Mouse (Mus musculus): ENCODE data around the gene Samd9l. TPM values are rescaled to one million over a fixed set of nuclear protein-coding genes. Genes with fewer than 3 reads are reported as not detected.
A peak's percentile ranks its signal among the peaks of the same experiment; 100 is the strongest.
"Not testable (repeated sequence)": the region's sequence is repeated elsewhere in the genome, so short reads cannot be mapped to it uniquely, and the experiment has no call there.

Samd9l gene
- polyA plus RNA-seq, 1 experiment from 2014 or later = 1.1 TPM

DNA sequence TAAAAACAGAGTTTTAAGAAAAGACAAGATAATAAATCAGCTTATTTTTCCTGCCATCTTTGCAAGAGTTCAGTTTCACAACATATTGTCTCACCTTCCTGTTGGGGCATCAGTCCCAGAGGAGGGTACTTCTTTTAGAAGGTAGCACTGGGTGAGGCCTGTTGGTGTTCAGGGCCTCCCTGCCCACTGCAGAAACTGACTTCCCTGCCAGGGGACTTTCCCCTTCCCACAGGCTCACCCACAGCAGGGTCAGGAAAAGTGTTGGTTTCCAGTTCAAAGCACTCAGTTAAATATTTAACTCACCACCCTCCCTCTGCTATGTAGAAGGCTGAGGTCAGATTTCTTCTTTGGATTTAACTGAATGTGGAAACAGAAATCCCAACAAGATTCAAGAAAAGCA is 14.6 kb downstream of the Samd9l start:
- H3K9ac ChIP-seq (replicated peaks); H3K9me3 ChIP-seq; H3K27ac ChIP-seq (replicated peaks); H3K27me3 ChIP-seq; H3K4me2 ChIP-seq (replicated peaks); ATAC-seq (ENCODE audit: low FRiP score, low read depth); H3K36me3 ChIP-seq; H3K4me3 ChIP-seq; H3K4me1 ChIP-seq: not testable (repeated sequence)

DNA sequence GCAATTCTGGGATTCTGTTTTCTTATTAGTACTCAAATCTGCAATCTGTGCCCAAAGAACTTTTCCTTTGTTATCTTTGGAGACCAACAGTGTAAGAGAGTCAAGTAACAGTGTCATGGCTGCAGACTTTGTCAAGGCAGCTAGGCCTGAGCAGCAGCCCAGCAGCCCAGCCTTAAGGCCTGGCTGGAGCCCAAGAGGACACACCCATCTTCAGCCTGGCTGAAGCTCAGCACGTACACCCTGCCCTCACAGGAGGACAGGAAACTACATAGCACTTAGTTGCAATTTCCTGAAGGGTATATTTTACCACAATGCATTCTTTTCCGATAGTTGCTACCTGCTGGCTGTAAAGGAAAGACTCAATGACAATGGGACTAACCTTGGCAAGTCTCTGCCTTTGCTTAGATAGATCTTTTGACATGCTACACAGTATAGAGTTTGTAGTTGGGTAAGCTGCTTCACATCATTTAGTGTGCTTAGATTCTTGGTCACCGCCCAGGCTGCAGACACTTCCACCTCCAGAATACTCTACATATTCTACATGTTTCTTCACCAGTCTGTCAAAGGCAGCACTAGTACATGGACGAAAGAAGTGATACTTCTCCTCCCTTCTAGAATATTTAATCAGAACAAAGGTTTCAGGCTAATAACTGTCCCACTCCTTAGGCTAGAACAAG is 15.1 kb downstream of the Samd9l start:
- H3K27me3 ChIP-seq; H3K4me2 ChIP-seq (replicated peaks); H3K36me3 ChIP-seq; H3K4me1 ChIP-seq; H3K27ac ChIP-seq (replicated peaks); H3K4me3 ChIP-seq; H3K9me3 ChIP-seq; H3K9ac ChIP-seq (replicated peaks); ATAC-seq (ENCODE audit: low FRiP score, low read depth): not testable (repeated sequence)
- 33% methylated on average over 1 of the region's 4 CpGs for WGBS

DNA sequence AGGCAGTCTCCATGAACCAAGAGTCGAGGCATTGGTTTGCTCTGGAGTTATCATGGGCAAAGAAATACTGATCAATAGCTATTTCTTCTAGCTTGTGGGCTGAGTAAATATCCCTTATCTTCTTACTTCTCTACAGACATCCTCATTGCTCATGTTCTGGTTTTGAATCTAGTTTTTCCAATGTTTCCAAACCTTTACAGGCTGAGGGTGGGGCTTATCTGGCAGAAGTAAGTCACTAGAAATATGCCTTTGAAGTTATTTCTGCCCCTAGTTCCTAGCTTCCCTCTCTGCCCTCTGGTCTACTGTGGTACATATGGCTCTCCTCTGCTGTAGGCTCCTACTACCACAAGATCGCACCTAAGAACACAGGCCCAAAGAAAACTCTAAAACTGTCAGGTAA is 20.2 kb downstream of the Samd9l start:
- ATAC-seq (ENCODE audit: low FRiP score, low read depth) = no peak
- Histone ChIP-seq H3K9me3 (peaks cover under 1% of the 10 kb centered on the region; the same call in 1 of the 2 replicates), H3K36me3 (no peaks in the 10 kb centered on the region), H3K27ac (replicated peaks) (no peak overlapping the region), H3K4me1 (no peaks in the 10 kb centered on the region), H3K4me2 (replicated peaks) (no peak overlapping the region), H3K27me3 (no peaks in the 10 kb centered on the region), H3K9ac (replicated peaks) (no peak overlapping the region), H3K4me3 (no peak overlapping the region)
- 99% methylated on average over 2 of the region's 2 CpGs for WGBS

DNA sequence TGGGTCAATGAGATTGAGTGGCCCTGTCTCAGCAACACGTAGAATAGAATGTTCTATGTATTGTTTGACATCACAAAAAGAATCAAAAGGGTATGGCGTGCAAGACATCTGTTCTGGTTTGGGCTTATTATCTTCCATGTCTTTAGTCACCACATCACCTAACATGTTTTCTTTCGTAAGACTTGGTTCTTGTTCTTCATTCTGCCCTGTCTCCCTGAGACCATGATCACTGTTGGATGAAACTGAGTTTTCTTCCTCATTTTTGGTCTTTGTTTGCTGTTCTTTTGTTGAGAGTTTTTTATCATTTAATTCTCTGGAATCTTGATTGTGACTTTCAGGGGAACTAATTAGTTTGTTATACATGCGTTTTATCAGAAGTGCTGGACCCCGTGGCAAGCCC is 22.7 kb downstream of the Samd9l start:
- H3K4me2 ChIP-seq (replicated peaks) = no peak overlapping the region
- peaks cover 6% of the 10 kb centered on the region; the same call in 1 of the 2 replicates for H3K9me3 ChIP-seq
- ATAC-seq (ENCODE audit: low FRiP score, low read depth) = no peak
- H3K27me3 ChIP-seq = no peaks in the 10 kb centered on the region
- 86% methylated on average over 5 of the region's 5 CpGs for WGBS
- H3K4me1 ChIP-seq = no peaks in the 10 kb centered on the region
- H3K36me3 ChIP-seq = no peaks in the 10 kb centered on the region
- no peak overlapping the region for H3K4me3 ChIP-seq
- no peak overlapping the region for H3K9ac ChIP-seq (replicated peaks)
- H3K27ac ChIP-seq (replicated peaks) = no peak overlapping the region

DNA sequence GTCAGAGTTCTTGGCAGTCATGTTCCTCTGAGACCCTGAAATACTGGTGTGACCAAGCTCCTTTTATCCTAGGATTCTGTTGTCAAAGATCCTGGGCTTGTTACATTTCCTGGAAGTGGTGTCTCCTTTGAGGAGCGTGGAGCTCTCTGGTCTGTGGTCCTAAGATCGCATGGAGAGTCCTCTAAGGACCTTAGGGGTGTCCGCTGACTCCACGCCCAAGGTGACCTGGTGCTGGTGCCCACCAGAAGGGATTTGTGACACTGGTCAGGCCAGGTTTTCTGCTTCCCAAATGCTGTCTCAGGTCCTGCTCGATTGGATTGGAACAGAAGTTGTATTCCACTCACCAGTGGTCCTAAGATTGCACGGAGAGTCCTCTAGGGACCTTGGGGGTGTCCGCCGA is 29.8 kb downstream of the Samd9l start:
- H3K36me3 ChIP-seq = no peaks in the 10 kb centered on the region
- ATAC-seq (ENCODE audit: low FRiP score, low read depth) = no peak
- no peak overlapping the region for H3K4me3 ChIP-seq
- H3K27me3 ChIP-seq = no peaks in the 10 kb centered on the region
- H3K9me3 ChIP-seq = peaks cover 18% of the 10 kb centered on the region; the same call in 1 of the 2 replicates
- no peak overlapping the region for H3K4me2 ChIP-seq (replicated peaks)
- no peak overlapping the region for H3K9ac ChIP-seq (replicated peaks)
- no peaks in the 10 kb centered on the region for H3K4me1 ChIP-seq
- H3K27ac ChIP-seq (replicated peaks) = no peak overlapping the region
- WGBS = 78% methylated on average over 8 of the region's 8 CpGs

DNA sequence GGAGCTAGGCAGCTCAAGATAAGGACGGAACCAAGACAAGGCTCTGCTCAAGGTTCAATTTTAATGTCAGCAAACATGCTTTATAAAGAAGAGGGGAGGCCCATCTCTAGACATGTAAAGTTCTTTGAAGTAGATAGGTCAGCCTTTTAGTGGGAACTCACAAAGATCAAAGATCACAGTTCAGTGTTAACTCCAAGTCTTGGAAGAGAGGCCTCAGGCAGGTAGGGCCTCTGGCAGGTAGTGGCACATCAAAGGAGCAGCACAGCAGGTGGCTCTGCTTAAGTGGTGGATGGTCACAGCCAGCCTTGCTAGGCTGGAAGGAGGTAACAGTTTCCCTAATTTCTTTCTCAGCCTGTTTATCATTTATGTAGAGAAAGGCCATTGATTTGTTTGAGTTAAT is 33.8 kb downstream of the Samd9l start:
- ATAC-seq (ENCODE audit: low FRiP score, low read depth); H3K4me3 ChIP-seq; H3K27me3 ChIP-seq; H3K4me1 ChIP-seq; H3K9ac ChIP-seq (replicated peaks); H3K36me3 ChIP-seq; H3K9me3 ChIP-seq; H3K4me2 ChIP-seq (replicated peaks); H3K27ac ChIP-seq (replicated peaks): not testable (repeated sequence)
- 85% methylated on average over 1 of the region's 1 CpGs for WGBS

DNA sequence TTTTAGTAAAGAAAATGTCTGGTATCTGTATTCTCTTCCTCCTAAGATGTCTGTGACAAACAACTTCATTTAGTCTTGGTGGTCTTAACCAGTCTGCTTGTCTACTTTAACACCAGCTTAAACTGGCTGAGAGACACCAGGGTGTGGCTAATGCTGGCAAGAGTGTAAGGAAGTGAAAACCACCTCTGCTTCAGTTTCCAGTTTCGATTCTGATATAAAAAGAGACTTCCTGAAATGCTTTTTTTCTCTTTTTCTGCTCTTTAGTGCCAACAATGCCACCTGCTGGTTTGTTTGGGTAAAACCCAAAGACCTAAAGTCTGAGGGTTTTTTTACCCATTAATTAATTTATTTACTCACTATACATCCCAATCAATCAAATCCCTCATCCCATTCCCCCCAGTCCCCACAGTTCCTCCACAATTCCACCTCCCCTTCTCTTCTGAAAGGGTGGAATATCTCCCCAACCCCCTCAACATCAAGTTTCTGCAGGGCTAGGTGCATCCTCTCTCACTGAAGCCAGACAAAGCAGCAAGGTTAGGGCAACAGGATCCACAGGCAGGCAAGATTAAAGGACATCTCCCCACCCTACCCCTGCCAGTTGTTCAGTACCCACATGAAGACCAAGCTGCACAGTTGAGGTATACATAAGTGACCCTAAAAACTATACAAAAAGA is 53.3 kb downstream of the Samd9l start:
- H3K9me3 ChIP-seq; H3K27ac ChIP-seq (replicated peaks); H3K36me3 ChIP-seq; H3K9ac ChIP-seq (replicated peaks); H3K4me3 ChIP-seq; H3K4me1 ChIP-seq; H3K4me2 ChIP-seq (replicated peaks); H3K27me3 ChIP-seq: not testable (repeated sequence)
- ATAC-seq (ENCODE audit: low FRiP score, low read depth) = peak; percentile 60; the same call in 1 of the 2 replicates
- 30% methylated on average over 1 of the region's 1 CpGs for WGBS

DNA sequence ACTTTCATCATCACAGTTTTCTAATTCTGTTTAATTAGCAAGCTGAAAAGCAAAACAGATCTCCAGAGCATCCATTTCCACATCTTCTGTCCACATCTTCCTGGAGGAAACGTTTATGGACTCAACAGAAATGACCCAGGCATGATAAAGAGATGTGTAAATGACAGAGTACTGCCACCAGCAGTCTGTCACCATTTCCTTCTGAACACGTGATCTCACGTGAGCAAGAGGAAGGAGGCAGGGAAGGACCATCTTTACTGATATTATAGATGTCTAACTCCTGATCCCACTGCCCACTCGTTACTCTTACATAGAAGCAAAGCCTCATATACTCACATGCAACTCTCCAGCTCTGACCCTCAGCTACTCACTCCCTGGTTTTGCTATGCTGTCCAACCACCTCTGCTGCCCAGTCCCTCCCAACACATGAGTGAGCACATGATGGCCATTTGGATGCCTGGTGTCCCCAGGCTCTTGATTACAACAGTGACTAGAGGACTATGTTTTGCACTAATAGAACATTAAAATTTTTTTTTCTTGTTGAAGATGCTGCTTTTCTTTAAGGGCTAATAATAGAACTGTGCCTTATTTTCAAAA is 54.2 kb downstream of the Samd9l start:
- not testable (repeated sequence) for H3K9ac ChIP-seq (replicated peaks); H3K36me3 ChIP-seq; H3K4me2 ChIP-seq (replicated peaks); H3K27me3 ChIP-seq; H3K4me3 ChIP-seq; ATAC-seq (ENCODE audit: low FRiP score, low read depth); H3K27ac ChIP-seq (replicated peaks); H3K4me1 ChIP-seq; H3K9me3 ChIP-seq
- whole genome bisulfite sequencing = 50% methylated on average over 2 of the region's 4 CpGs

DNA sequence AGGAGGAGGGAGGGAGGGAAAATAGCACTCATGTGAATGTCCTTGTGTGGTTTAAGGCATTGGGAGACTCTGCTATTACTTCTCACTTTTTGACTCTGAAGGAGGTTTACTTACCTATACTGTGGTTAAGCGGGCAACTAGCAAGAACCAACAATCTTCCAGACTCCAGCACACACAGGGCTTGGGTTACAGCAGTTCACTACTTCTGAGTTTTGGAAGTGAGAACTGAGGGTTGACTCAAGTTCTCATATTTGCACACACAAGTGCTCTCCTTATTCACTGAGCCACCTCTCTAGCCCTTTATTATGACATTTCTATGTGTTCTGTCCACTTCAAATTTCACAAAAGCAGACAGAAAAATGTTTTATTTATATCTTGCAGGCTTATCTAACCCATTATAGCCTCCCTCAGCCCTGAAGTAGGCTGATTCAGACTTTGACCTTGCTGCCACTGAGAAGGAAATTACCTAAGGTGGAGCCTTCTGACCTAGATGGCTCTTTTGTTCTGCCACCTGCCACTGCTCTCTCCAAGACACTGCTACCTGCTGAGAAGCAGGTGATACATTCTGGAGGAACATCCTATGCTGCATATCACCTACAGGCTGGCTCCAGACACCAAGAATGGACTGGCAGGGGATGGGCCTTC is 55.6 kb downstream of the Samd9l start:
- WGBS = 89% methylated on average over 1 of the region's 1 CpGs

DNA sequence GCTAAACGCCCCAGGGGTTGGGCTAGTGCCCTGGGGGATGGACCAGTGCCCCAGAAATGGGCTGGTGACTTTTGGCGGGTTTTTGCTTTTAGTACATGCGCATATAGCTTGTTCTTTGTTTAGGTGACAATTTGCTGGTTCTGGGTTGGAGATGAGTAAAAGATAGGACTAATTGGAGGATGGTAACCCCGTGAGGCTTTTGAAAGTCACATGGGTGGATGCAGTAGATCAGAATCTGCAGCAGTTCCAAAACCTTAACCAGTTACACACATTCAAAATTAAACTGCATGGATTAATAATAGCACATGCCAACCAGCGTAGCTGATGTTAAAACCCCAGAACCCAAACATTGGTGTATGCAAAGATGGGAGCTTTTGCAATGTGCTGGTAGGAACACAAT is 57.9 kb downstream of the Samd9l start:
- no peak overlapping the region for H3K9ac ChIP-seq (replicated peaks)
- no peaks in the 10 kb centered on the region for H3K27me3 ChIP-seq
- 56% methylated on average over 5 of the region's 5 CpGs for WGBS
- ATAC-seq (ENCODE audit: low FRiP score, low read depth) = 0 out of 2 replicates have a peak, but pooled peaks have one; percentile 19
- H3K27ac ChIP-seq (replicated peaks) = no peak overlapping the region
- H3K9me3 ChIP-seq = no peaks in the 10 kb centered on the region
- 0 out of 2 replicates have a peak overlapping the region, but pooled peaks have one; percentile 42 for H3K4me2 ChIP-seq (replicated peaks)
- no peak overlapping the region for H3K4me3 ChIP-seq
- H3K36me3 ChIP-seq = no peaks in the 10 kb centered on the region
- H3K4me1 ChIP-seq = 0 out of 2 replicates have a peak, but pooled peaks cover 3% of the 10 kb centered on the region

More for the DNA sequence above, 55.6 kb downstream of the Samd9l start:
- H3K9ac ChIP-seq (replicated peaks); H3K4me1 ChIP-seq; H3K27me3 ChIP-seq; H3K4me2 ChIP-seq (replicated peaks); H3K36me3 ChIP-seq; H3K4me3 ChIP-seq; H3K27ac ChIP-seq (replicated peaks); H3K9me3 ChIP-seq; ATAC-seq (ENCODE audit: low FRiP score, low read depth): not testable (repeated sequence)

DNA sequence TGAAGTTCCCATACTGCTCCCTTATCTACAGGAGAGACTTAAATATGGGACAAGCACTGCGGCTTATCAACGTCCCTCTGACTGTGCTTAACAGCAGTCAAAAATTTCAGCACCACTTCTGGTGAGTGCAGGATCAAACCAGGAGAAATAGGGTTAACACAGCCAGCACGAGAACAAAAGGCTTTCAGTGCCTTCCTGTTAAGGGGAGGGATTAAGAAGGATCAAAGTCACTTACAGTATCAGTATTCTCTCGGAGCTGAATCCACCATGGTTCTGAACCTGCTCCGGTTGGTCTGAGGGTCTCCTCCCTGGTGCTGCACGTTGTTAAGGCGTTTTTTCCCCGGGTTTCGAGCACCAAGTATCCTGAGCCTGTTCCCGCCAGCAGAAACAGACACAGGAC is 58.4 kb downstream of the Samd9l start:
- Histone ChIP-seq H3K4me3 (peak overlapping the region; percentile 12; the same call in 1 of the 2 replicates), H3K4me2 (replicated peaks) (peak overlapping the region; percentile 42)
- not testable (repeated sequence) for H3K27ac ChIP-seq (replicated peaks); H3K27me3 ChIP-seq; H3K9me3 ChIP-seq; H3K36me3 ChIP-seq; H3K4me1 ChIP-seq; H3K9ac ChIP-seq (replicated peaks)
- WGBS = 17% methylated on average over 10 of the region's 10 CpGs
- peak; percentile 72; the same call in 1 of the 2 replicates for ATAC-seq (ENCODE audit: low FRiP score, low read depth)

DNA sequence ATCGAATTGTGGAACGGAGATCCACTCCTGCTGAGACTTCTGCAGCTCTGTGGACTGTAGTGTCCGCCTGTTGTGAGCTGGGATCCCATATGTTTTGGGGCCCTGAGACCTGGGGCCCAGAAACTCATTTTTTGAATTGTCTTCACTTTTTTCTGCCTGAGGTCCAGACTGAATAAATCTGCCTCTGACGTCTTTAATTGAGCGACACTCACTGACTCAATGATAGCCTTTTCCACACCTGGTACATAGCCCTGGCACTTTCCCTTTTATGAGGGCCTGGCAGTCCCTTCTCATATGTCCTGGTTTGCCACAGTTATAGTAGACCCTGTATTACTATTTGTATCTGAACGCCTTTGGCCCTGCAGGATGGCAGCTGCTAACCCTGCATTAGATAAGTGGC is 60.2 kb downstream of the Samd9l start:
- not testable (repeated sequence) for H3K9me3 ChIP-seq; H3K9ac ChIP-seq (replicated peaks); ATAC-seq (ENCODE audit: low FRiP score, low read depth); H3K4me1 ChIP-seq; H3K4me3 ChIP-seq; H3K27ac ChIP-seq (replicated peaks); H3K4me2 ChIP-seq (replicated peaks); H3K27me3 ChIP-seq; H3K36me3 ChIP-seq
- 83% methylated on average over 6 of the region's 6 CpGs for WGBS
